Mouse (Mus musculus): Measurements from ENCODE around the gene St14.
"Not testable (repeated sequence)": the region's sequence is repeated elsewhere in the genome, so short reads cannot be mapped to it uniquely, and the experiment has no call there.

St14 gene

GRCm38 (mm10) chr9:31085556-31085955, 46.1 kb downstream of the St14 start:
- peak; percentile 0 for DNase-seq

DNA sequence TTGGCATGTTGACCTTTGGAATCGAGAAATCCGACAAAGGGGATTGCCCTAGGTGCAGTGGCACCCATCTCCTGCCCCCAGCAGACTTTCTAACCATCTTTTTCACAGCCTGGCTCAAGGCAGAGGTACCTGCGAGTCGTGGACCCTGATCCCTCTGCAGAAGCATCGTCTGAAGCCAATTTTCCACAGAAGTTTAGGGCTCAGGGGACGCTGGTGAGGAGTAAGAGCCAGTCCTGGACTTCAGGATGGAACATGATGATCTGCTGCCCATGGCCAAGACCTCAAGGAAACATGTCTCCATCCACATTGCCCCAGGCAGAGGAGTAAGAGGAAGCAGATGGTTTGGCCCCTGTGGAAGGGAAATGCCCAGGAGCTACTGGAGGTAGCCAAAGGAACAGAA, 48.9 kb downstream of the St14 start:
- DNase-seq, result no peak

- peak; percentile 85 for DNase-seq
Measured at GRCm38 (mm10) chr9:31082054-31082666, 49.5 kb downstream of the St14 start.

DNA sequence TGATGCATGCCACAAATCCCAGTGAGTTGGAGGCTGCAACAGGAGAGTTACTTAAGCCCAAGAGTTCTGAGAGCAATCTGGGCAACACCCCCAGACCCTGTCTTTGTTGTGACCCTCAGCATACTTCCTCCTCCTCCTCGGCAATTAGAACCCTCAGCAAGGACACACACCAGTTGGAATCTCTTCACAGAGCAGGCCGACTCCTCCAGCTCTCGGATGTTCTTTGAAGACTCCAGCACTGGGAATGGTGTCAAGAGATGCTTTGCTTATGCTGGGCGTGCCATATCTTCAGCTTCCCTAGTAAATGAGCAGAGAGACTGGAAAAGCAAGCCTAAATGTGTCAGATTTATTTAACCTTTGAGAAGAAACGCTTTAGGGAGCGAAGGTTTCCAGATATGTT, 50.9 kb downstream of the St14 start:
- DNase-seq, result peak; percentile 66

- DNase-seq, result no peak
Measured at GRCm38 (mm10) chr9:31074836-31075235, 56.8 kb downstream of the St14 start.

DNA sequence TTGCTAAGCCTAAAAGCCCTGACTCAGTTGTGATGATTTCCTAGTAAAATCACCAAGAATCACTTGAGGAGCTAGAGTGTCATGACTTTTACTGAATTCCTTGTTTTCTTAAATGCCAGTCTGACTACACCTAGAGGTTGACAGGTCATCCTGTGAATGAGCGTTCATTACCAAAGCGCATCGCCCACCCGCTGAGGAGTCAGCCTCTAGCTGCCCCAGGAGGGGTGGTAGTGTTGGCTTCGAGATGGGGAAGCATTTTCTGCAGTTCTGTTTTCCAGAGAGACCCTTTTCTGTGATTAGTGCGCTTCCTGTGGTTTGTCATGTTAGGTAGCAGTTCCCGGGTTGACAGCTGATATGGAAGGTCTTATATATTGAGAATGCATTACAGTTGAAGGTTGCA, 57.9 kb downstream of the St14 start:
- DNase-seq, result no peak

- DNase-seq, result no peak
Measured at GRCm38 (mm10) chr9:31072256-31072655, 59.4 kb downstream of the St14 start.

DNA sequence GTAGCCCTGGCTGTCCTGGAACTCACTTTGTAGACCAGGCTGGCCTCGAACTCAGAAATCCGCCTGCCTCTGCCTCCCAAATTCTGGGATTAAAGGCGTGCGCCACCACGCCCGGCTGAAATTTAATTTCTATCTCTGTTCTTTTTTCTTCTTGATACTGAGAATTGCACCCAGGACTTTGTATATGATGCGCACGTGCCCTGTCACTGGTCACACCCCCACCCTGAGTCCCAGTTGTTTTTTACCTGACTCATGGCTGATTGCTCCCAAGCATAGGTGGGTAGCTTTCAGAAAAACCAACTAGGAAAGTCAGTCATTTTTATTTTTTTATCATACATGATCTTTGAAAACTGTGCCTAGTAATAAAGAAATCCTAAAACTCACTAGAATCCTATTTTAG, 60.9 kb downstream of the St14 start:
- DNase-seq, result no peak

- no peak for DNase-seq
Measured at GRCm38 (mm10) chr9:31058723-31059122, 72.9 kb downstream of the St14 start.

GRCm38 (mm10) chr9:31051509-31051908, 80.1 kb downstream of the St14 start:
- not testable (repeated sequence) for DNase-seq

GRCm38 (mm10) chr9:31050208-31050607, 81.4 kb downstream of the St14 start:
- no peak for DNase-seq

All from lung, postnatal 10 days (tissue).